Mouse (Mus musculus): ENCODE results near the gene Hip1.

GRCm38 (mm10) chr5:135517348-135517883 lies 27.5 kb downstream of the Hip1 start:
- TF ChIP-seq CTCF (IDR thresholded peaks at IDR 0.05; ENCODE audit: low read depth) (no peak), EP300 (IDR thresholded peaks at IDR 0.05; ENCODE audit: low read depth) (no peak)
